Mouse (Mus musculus): Measurements from ENCODE around the gene Rpl36a.
"Not testable (repeated sequence)": the region's sequence is repeated elsewhere in the genome, so short reads cannot be mapped to it uniquely, and the experiment has no call there.

Gene Rpl36a

DNA sequence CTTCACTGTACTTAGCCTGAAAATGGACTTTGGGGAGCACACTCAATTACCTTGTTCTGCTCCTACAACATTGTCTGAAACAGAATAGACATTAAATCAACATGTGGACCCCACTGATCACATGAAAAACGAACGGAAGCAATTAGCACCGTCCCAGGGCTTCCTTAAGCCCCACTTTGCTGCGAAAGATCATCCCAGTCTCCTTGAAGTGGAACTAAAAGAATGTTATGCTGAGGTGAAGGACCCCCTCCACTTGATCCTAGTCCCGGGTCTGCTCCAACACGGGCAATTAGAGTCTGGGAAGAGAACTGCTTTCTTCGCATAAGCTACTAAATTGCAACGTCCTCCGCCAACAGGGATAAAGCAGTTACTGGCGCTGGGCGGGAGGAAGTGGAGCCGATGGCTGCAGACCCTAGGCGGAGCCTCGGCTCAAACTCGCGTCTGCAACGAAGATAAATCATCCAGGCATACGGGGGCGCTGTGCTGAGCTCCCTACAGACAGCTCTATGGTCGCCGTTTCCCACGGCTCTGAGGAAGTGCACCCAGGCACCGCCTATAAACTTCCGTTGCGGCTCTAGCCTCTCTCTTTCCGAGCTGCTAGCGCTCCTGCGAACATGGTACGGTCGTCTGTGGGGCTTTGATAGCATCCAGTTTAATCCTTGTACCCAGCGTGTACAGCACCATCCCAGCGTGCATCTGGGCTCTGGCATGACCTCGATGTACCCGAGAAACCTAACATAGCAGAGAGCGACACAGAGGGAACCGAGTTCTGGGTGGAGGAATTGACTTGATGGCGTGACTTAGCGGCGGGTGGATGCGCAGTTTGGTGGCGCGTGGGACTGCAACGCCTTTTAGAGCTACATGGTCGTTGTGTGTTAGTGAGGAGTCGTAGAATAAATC is at the start of gene Rpl36a:
Gene Rpl36a (plus strand): TSS at position 552 of the 900 bp plus-strand sequence.
- DNase-seq: peak; percentile 93 to 94

DNA sequence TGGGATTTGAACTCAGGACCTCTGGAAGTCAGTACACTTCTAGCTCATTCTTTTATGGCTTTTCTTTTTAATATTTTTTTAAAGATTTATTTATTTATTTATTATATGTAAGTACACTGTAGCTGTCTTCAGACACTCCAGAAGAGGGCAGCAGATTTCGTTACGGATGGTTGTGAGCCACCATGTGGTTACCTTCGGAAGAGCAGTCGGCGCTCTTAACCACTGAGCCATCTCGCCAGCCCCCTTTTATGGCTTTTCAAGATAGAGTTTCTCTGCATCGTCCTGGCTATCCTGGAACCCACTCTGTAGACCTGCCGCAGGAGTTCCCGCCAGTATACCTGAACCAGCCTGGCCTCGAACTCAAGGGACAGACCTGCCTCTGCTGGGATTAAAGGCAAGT is 45.7 kb upstream of the Rpl36a start:
- not testable (repeated sequence) for DNase-seq

DNA sequence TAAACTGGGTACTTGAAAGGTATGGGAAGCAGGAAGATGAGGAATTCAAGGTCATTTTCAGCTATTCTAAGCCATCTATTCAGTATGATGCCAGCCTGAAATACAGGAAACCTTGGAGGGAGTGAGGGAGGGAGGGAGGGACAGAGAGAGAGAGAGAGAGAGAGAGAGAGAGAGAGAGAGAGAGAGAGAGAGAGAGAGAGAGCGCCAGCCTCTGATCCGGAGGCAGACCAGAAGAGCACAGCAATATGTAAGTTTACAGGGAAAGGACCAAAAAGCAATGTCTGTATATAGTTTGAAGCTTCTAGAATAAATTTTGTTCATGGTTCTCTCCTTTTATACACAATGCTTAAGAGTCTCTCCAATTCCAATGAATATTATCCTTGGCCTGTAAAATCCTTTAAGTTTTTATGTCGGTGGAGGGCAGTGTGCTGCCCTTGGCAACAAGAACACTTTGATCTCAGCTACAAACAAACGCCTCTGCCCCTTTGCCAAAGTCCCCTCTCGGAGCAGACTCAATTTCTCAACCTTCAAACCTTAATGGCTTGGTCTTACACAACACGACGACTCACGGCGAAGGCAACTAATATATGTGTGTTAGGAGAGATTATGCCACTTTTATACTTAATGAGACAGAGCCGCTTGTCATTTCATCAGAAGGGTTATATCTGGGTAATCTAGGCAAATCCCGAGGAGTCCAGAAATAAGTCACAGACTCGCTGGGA is 44.9 kb upstream of the Rpl36a start:
- peak; percentile 7 to 47 for DNase-seq

DNA sequence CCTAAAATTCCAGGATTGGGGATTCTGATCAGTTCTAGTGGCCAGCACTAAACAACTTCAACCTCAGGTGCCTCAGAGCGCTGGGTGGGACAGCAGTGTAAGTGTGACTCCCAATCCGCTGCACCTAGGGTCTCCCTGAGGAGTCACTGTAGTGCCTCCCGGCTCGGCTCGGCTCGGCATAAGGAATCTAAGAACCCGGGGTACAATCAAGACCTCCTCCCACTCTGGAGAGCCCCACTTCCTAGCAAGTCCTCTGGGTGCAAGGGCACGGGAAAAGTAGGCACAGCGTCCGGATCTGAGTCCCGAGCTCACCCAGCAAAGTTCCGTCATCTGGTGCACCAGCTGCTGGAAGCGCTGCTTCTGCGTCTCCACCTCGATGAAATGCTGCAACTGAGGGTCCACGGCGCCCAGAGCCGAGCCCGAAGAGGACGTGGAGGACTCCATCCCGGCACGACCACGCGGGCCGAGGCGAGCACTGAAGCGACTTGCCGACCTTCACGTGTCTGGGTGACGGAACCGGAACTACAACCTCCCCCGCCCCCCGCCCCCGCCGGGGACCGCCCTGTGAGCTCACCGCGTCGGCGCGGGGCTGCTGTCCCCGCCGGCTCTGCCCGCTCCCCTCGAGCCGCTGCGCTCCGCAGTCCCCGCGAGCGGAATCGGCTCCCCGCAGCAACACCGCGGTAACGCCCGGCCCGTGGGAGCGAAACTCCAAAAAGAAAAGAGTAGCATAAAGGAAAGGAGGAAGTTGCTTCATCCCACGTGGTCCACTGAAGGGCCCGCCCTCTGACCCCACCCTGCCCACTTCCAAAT is 44.1 kb upstream of the Rpl36a start, which contains the start of gene Timm8a1:
Gene Timm8a1 (minus strand): TSS at position 721 of the 810 bp plus-strand sequence.
- DNase-seq: peak; percentile 46 to 79

DNA sequence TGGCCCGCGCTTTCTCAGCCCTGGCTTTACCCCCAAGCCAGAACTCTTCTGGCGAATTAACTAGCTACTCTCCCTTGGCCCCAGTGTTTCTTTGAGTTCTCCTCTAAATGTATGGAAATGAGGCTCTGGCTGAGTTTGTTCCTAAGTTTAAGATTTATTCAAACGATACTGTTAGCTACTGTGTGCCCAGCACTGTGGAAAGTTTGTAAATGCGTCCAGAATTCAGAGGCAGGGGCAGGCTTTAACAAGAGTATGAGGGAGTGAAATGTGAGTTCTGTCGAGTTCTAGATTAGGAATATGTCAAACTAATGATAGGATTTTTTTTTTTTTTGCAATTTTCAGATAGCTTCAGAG is 43.5 kb upstream of the Rpl36a start:
- no peak for DNase-seq

DNA sequence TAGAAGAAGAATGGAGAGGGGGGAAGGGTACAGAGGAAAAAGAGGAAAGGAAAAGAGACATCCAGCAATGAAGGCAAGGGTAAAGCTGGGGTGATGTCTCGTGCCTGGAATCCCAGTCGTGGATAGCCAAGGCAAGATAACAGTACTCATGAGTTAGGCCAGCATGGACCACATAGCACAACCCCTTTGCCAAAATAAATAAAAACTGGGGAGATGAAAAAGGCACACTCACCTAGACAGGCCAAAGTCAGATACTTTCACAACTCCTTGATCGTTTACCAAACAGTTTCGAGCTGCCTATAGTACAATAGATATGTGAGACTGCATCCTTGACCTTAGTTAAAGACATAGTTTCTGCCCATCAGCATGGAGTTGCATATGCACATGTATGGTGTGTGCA is 38.1 kb upstream of the Rpl36a start:
- no peak for DNase-seq

DNA sequence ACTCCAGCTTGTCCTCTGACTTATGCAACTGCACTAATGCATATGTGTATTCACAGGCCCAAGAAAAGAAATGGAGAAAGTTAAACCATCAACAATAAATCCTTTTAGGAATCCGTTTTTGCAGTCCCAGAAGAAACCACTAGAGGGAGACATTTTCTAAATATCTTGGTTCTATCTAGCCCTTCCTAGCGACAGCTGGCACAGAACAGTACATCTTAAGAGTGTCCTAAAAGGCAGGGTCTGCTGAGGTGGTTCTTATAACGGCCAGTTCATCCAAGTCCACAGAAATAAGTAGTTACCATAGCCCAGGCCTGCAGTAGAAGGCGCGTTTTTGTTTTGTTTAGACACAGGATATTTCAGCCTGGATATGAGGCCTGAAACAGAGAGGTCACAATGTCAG is 34.6 kb upstream of the Rpl36a start:
- peak in 1 of 2 experiments; percentile 14 for DNase-seq

DNA sequence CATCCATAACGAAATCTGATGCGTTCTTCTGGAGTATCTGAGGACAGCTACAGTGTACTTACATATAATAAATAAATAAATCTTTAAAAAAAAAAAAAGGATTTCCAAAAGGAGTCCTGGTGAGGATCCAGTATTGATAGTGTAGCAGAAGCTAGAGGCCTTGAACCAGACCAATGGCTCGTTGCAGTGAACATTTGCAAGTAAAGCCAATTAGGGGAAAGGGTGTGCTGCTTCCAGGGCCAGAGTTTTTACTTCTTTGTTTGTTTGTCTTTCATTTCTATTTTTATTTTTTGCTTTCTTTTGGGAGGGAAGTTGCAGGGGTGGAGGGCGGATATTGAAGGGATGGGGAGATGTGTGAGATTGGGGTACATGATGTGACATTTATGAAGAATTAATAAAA is 32.1 kb upstream of the Rpl36a start:
- no peak for DNase-seq

DNA sequence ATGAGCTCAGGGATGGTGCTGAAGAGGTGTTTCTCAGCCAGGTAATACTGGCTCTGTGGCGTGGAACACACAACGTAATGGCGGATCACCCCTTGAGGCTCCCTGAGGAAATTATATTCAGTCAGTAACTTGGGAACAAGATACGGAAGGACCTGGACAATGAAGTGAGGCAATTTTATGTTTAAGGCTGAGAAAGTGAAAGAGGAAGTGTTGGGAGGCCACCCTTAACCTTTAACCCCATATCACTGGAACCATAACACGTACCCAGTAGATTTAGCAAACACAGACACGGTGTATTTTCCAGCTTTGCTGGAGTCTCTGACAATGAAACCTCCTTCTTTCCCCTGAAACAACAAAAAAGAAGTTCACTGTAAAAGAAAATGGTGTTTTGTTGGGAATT is 31.0 kb upstream of the Rpl36a start:
- no peak for DNase-seq

DNA sequence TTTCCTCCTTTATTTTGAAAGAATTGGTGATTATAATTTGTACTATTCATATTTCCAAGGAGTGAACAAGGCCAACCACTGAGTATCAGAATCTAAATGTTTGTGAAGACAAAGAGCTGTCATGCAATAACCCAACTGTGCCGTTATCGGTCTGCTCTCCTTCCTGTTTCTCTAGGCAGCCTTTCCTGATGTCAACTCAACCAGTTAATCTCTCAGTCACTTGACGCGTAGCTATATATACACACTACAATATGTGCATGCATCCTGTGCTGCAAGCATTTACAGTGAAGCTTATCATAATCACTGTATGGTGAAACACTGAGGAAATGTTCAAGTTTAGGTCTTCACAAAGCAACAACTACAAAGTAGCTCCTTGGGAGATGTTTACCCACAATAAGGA is 21.1 kb upstream of the Rpl36a start:
- no peak for DNase-seq

DNA sequence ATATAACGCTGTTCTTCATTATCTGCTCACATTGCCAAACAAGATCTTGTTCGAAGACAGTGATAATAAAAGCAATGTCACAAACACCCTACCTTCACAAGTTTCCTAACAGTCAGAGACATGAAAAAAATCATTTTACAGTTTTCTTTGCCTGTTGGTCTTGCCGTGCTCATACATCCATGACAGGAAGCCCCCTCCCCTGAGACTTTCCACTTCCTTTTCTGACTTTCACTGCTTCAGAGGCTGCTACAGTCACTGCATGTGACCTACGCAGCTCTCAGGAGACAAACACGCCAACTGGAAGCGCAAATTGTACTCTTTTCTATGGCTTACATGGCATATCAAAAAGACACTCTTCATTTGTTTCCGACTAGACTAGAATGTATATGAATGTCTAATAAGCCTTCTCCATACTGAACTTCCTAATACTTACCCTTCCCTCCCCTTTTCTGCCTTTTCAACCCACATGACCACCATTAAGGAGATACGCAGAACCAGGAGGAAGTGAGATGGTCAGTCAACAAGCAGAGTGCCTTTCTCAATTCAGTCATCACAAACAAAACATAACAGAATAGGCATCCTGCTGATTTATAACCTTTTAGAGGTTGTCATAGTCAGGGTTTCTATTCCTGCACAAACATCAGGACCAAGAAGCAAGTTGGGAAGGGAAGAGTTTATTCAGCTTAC is 18.8 kb upstream of the Rpl36a start:
- DNase-seq: no peak

DNA sequence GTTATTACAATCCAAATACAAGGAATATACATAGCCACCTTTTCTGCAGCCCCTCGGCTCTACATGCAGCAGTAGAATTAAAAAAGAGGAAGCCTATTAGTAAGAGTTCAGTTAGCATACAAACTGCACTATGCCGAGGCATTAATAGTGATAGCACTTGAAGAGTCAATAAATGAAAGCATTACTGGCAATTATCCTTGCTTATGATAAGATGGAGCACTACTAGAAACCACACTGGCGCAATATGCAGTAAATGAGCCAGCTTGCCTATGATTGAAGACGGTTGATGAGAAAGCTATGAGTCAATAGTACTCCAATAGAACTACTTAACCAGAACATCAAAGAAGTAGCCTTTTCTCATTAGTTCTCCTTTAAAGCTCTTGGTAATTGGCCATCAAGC is 7.6 kb upstream of the Rpl36a start:
- DNase-seq: no peak

DNA sequence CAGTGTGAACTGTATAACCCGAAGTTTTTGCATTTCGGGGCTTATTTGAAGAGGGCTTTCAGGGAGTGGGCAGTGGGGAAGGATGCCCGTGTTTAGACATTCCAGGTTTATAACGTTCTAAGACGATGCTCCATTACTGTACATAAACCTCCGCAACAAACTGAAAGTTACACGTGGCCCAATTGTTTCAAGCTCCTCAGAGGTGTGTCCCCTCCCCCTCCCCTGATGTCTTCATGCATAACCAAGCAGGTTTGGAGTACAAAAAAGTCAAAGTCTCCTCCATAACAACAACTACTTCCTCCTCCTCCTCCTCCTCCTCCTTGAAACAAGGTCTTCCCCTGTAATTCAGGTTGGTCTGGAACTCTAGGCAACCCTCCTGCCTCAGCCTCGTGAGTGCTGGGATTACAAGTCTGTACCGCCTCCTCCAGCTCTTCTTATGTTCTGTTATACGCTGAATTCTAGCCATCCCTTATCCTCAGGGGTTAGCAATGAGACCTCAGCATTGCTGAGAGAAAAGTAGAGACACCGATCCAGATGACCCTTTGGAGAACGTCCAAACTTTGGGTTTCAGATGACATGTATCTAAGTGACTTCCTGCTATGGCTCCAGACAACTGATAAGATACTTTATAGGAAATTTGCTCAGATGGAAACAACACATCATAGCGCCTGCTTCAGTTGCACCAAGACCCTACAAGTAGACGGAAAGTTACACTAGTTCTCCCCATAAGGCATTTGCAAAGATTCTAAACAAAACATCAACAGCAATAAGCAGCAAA is 4.7 kb upstream of the Rpl36a start:
- no peak for DNase-seq

DNA sequence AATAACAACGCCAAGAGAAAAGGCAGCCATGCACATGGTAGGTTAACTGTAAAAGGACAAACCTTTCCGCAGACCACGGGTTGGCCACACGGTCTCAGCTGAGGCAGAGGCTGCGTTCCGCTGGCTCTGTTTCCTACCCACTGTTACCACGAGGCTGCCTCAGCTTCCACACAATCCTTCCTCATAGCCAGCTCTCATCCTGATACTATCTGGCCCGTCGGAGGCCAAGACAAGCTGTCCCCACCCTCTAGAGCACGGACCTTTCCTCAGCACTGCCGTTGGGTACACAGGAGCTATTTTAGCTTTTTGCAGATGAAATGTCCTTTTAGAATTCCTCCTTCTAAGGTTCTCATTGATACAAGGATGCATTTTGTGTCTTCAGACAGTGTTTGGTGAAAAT is 3.2 kb upstream of the Rpl36a start:
- no peak for DNase-seq

DNA sequence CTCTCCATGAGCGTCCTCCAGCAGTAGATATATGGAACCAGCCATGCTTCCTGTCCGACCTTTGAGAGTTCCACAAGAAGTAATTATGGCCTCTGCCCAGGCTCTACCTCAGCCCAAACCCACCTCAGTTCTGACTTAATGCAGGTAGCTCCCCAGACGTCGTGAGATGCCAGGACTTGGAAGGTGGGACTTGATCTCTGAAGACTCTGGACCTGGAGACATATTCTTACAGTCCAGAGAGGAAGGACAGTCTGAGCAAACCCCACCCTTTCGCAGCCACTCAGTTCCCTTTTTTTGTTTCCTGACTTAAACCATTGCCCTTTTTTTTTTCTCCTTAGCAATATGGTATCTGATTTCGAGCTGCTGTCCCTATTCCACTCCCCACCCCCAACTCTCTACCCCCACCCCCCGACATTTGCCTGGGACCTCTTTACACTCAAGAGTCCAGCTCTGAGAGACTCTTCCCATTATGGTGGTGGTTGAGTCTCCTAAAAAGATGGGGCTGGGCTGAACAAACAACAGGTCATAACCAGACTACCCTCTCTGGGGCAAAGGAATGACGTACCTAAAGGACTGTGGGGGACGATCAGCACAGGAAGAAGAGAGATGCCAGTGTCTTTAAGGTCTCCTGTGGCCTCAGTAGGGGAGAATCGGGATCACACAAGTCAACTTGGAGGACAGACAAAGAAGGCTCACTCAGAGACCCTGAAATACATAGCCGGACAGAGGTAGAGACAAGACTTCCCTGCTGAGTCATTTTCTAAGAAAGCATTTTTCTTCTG is 2.4 kb upstream of the Rpl36a start, which contains the start of gene Btk:
Gene Btk (minus strand): TSS at position 683 of the 782 bp plus-strand sequence.
- DNase-seq: no peak

DNA sequence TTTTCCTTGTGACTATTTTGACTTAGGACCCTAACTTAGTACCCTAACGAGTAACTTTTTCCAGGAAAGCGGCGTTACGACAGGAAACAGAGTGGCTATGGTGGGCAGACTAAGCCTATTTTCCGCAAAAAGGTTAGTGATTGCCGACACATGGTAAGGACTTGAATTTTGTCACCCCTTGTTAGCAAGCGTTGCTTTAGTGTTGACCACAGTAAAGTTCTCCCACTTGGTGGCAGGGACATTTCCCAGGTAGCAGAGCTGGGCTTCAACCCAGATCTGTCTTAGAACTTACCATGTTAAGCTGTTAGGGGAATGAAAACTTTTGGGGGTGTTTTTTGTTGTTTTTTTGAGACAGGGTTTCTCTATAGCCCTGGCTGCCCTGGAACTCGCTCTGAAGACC is 993 bp downstream of the Rpl36a start:
- DNase-seq: no peak

DNA sequence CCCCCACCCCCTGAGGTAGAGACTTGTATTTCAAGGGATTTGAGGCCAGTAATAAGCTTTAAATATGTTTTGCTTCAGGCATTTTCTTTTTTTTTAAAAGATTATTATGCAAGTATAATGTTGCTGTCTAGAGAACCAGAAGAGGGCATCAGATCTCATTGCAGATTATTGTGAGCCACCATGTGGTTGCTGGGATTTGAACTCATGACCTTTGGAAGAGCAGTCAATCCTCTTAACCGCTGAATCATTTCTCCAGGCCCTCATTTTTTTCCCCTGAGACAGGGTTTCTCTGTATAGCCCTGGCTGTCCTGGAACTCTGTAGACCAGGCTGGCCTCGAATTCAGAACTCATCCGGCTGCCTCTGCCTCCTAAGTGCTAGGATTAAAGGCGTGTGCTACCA is 2.8 kb downstream of the Rpl36a start:
- DNase-seq: no peak

DNA sequence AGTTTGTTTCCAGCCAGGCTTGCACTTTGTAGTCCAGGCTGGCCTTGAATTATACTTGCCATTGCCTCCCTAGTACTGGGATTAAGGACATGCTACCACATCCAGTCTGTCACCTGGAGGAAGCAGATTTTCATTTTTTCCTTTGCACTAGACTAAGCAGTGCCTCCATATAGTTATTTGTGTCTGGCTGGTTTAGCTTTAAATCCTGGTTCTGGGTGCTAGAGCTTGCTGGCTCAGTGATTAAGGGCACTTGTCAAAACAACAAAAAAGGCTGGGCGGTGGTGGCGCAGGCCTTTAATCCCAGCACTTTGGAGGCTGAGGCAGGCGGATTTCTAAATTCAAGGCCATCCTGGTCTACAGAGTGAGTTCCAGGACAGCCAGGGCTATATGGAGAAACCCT is 3.5 kb downstream of the Rpl36a start:
- no peak for DNase-seq

DNA sequence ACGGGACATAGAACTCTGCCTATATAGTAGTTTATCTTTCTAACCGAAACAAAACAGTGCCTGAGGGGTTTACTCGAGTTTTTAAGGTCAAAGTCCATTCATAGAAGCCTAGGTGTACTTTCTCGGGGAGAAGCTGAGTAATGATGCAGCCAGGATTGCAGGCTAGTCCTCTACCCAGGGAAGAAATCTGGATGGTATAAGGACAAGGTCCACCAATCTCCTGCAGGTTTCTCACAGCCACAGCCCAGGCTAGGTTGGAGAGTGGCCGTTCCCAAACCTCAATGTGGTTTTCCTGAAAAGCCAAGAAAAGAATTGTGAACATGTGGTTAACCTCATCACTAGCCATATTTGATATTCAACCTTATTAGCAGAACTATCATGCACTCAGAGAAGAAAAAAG is 4.4 kb downstream of the Rpl36a start:
- DNase-seq: no peak

DNA sequence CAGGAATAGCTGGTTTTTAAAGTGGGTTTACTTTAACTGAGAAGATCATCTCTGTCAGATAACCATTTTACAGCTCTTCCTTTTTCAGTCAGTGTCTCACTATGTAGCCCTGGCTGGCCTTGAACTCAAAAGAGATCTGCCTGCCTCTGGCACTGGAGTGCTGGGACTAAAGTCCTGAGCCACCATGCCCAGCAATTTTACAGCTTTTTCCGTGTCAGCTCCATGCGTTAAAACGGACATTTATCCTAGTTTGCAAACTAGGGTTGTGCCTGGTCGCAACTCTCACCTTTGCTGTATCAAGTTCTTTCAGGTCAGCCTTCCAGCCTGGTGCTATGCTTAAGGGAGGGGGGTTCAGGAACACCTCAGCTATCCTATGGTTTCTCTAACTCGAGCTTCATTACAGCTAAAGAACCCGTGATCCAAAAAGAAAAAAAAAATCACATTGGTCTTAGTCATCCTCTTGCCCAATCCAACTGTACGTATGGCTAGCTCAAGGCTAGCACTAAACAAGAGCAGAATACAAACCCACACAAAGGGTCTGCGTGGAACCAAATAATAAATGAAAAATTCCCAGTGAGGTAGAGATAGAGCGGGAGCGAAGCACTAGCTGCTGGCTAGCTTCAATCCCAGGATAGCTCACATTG is 14.6 kb downstream of the Rpl36a start:
- DNase-seq: no peak

Measured in kidney, postnatal 25 days (tissue).